Mouse (Mus musculus) urinary bladder, postnatal 14 days (tissue): ENCODE measurements around the gene Ccdc162.

Experiments used
- DNase-seq: peaks from one replicate; pipeline ENCODE4 v3.0.0; 2021; ENCODE audit warnings: low spot score

Ccdc162 gene

GRCm38 (mm10) chr10:41538986-41539385 lies 177.4 kb downstream of the Ccdc162 start:
- no peak for DNase-seq

- DNase-seq = no peak
Measured at GRCm38 (mm10) chr10:41537983-41538330, 178.5 kb downstream of the Ccdc162 start.

- no peak for DNase-seq
Measured at GRCm38 (mm10) chr10:41537226-41537982, 179.0 kb downstream of the Ccdc162 start.

- no peak for DNase-seq
Measured at GRCm38 (mm10) chr10:41536714-41537113, 179.7 kb downstream of the Ccdc162 start.

- DNase-seq = no peak
Measured at GRCm38 (mm10) chr10:41535991-41536390, 180.4 kb downstream of the Ccdc162 start.

- DNase-seq = no peak
Measured at GRCm38 (mm10) chr10:41529972-41530371, 186.5 kb downstream of the Ccdc162 start.

GRCm38 (mm10) chr10:41525696-41526095 lies 190.7 kb downstream of the Ccdc162 start:
- DNase-seq = no peak

- DNase-seq = no peak
Measured at GRCm38 (mm10) chr10:41523386-41523785, 193.0 kb downstream of the Ccdc162 start.

- DNase-seq = no peak
Measured at GRCm38 (mm10) chr10:41520410-41520673, 196.1 kb downstream of the Ccdc162 start.

- DNase-seq = peak; percentile 46
Measured at GRCm38 (mm10) chr10:41519640-41520409, 196.6 kb downstream of the Ccdc162 start.

- peak; percentile 91 for DNase-seq
Measured at GRCm38 (mm10) chr10:41518981-41519618, 197.3 kb downstream of the Ccdc162 start, which contains the start of gene Cd164. Cd164 (plus strand) TSS chr10:41519414.

- DNase-seq = peak; percentile 77
Measured at GRCm38 (mm10) chr10:41518508-41518980, 197.9 kb downstream of the Ccdc162 start.

- DNase-seq = no peak
Measured at GRCm38 (mm10) chr10:41514921-41515320, 201.5 kb downstream of the Ccdc162 start.

GRCm38 (mm10) chr10:41514301-41514700 lies 202.1 kb downstream of the Ccdc162 start:
- no peak for DNase-seq

- no peak for DNase-seq
Measured at GRCm38 (mm10) chr10:41509160-41509559, 207.3 kb downstream of the Ccdc162 start.

GRCm38 (mm10) chr10:41505446-41505845 lies 211.0 kb downstream of the Ccdc162 start:
- DNase-seq = peak; percentile 70

GRCm38 (mm10) chr10:41504996-41505395 lies 211.4 kb downstream of the Ccdc162 start:
- DNase-seq = no peak

- no peak for DNase-seq
Measured at GRCm38 (mm10) chr10:41500941-41501340, 215.5 kb downstream of the Ccdc162 start.

GRCm38 (mm10) chr10:41491111-41491510 lies 225.3 kb downstream of the Ccdc162 start:
- peak; percentile 57 for DNase-seq

GRCm38 (mm10) chr10:41490518-41490873 lies 225.9 kb downstream of the Ccdc162 start:
- no peak for DNase-seq

GRCm38 (mm10) chr10:41489708-41490517 lies 226.5 kb downstream of the Ccdc162 start, which contains the start of the genes Smpd2 and Ppil6:
Smpd2 (minus strand) TSS chr10:41490369.
Ppil6 (plus strand) TSS chr10:41490439.
- DNase-seq = peak; percentile 96

- no peak for DNase-seq
Measured at GRCm38 (mm10) chr10:41489294-41489693, 227.1 kb downstream of the Ccdc162 start.
